In genomic region chr9:60410872-60411635, GRCm38 (mm10) we compare ENCODE assay signal across 20 mouse cellular contexts.
A peak's percentile ranks its signal among the peaks of the same experiment; 100 is the strongest.
DNase-seq lines count a peak whose midpoint lies in the region; ATAC-seq and TF ChIP-seq lines count a peak whose summit lies in the region.
"Had no signal": no experiment of that assay in that cellular context is flagged by ENCODE, and none has a peak within 500 bp of the region (broad histone marks: within the 10 kb centered on the region; RNA-seq: fewer than 3 reads in every experiment).

No protein-coding gene starts in this region.

- WGBS in limb, embryonic 14.5 days = 54% methylated on average over 17 of the region's 17 CpGs
- 77% methylated on average over 17 of the region's 17 CpGs for WGBS in limb, embryonic 10.5 days
- WGBS in embryonic facial prominence, embryonic 10.5 days = 70% methylated on average over 17 of the region's 17 CpGs

- no peak overlapping the region for H3K9ac ChIP-seq in limb, embryonic 14.5 days (ENCODE audit: low read depth, low read length, severe bottlenecking)
- H3K9ac ChIP-seq: hindbrain, embryonic 12.5 days; intestine, embryonic 15.5 days; neural tube, embryonic 13.5 days had no signal

- H3K4me1 ChIP-seq in limb, embryonic 14.5 days (ENCODE audit: control insufficient read depth, insufficient read depth, low read length) = peaks cover 9% of the 10 kb centered on the region; the same call in 1 of the 2 replicates
- peaks cover 57% of the 10 kb centered on the region for H3K4me1 ChIP-seq in limb, embryonic 10.5 days
- H3K4me1 ChIP-seq in embryonic facial prominence, embryonic 10.5 days = peaks cover 66% of the 10 kb centered on the region

- no peaks in the 10 kb centered on the region for H3K27me3 ChIP-seq in limb, embryonic 14.5 days (ENCODE audit: control insufficient read depth, insufficient read depth, low read length)
- no peaks in the 10 kb centered on the region for H3K27me3 ChIP-seq in limb, embryonic 10.5 days (ENCODE audit: low read depth, poor library complexity, severe bottlenecking)
- H3K27me3 ChIP-seq in embryonic facial prominence, embryonic 10.5 days (replicated peaks; ENCODE audit: low read depth, poor library complexity, severe bottlenecking) = no peaks in the 10 kb centered on the region
- H3K27me3 ChIP-seq: hindbrain, embryonic 12.5 days; intestine, embryonic 15.5 days; neural tube, embryonic 13.5 days had no signal

- ATAC-seq in limb, embryonic 14.5 days (ENCODE audit: low FRiP score, low read depth) = no peak
- ATAC-seq: forebrain, embryonic 14.5 days; intestine, embryonic 15.5 days had no signal

- peak; percentile 27 for DNase-seq in limb, embryonic 14.5 days (ENCODE audit: low spot score)
- DNase-seq in limb, embryonic 10.5 days (ENCODE audit: low spot score) = no peak
- DNase-seq in cerebellum, adult 11 months = peak; percentile 3
- DNase-seq in cerebellum, adult 8-10 months = peak; percentile 12
- peak; percentile 20 for DNase-seq in embryonic facial prominence, embryonic 10.5 days (ENCODE audit: low spot score)
- DNase-seq in layer of hippocampus, adult 9-11 months = no peak
- DNase-seq in left cerebral cortex, adult 8-10 months (ENCODE audit: low spot score in 2 of 2) = no peak
- no peak for DNase-seq in gastrocnemius, postnatal 36 days
- DNase-seq: heart, postnatal 10 days; layer of hippocampus, postnatal 36 days; lung, adult 18-20 months; spleen, adult 18-20 months had no signal

- H3K4me2 ChIP-seq in limb, embryonic 14.5 days (replicated peaks; ENCODE audit: low read depth, low read length, severe bottlenecking) = no peak overlapping the region
- H3K4me2 ChIP-seq: hindbrain, embryonic 12.5 days; intestine, embryonic 15.5 days; liver, embryonic 11.5 days; midbrain, embryonic 11.5 days; neural tube, embryonic 13.5 days had no signal

- H3K4me3 ChIP-seq in limb, embryonic 14.5 days (replicated peaks; ENCODE audit: low read length) = no peak overlapping the region
- H3K4me3 ChIP-seq in limb, embryonic 10.5 days = no peak overlapping the region
- H3K4me3 ChIP-seq in embryonic facial prominence, embryonic 10.5 days = no peak overlapping the region
- H3K4me3 ChIP-seq: hindbrain, embryonic 12.5 days; intestine, embryonic 15.5 days; neural tube, embryonic 13.5 days had no signal

- TF ChIP-seq POLR2A in limb, embryonic 14.5 days (IDR thresholded peaks at IDR 0.05; ENCODE audit: borderline replicate concordance, extremely low read depth, insufficient read depth, insufficient read length) = no peak

- no peaks in the 10 kb centered on the region for H3K36me3 ChIP-seq in limb, embryonic 14.5 days (ENCODE audit: control insufficient read depth, insufficient read depth, low read length)
- no peaks in the 10 kb centered on the region for H3K36me3 ChIP-seq in limb, embryonic 10.5 days
- no peaks in the 10 kb centered on the region for H3K36me3 ChIP-seq in embryonic facial prominence, embryonic 10.5 days (replicated peaks)
- H3K36me3 ChIP-seq: hindbrain, embryonic 12.5 days; intestine, embryonic 15.5 days; neural tube, embryonic 13.5 days had no signal

- intact Hi-C loops in gastrocnemius, postnatal 36 days (cut with DNase I) = no loop called here

- no peaks in the 10 kb centered on the region for H3K9me3 ChIP-seq in limb, embryonic 14.5 days (ENCODE audit: control insufficient read depth, low read length)
- no peaks in the 10 kb centered on the region for H3K9me3 ChIP-seq in limb, embryonic 10.5 days (replicated peaks)
- H3K9me3 ChIP-seq in embryonic facial prominence, embryonic 10.5 days = no peaks in the 10 kb centered on the region
- H3K9me3 ChIP-seq: hindbrain, embryonic 12.5 days; intestine, embryonic 15.5 days; neural tube, embryonic 13.5 days had no signal

- H3K27ac ChIP-seq in limb, embryonic 14.5 days (replicated peaks; ENCODE audit: low read depth, low read length) = no peak overlapping the region
- H3K27ac ChIP-seq in limb, embryonic 10.5 days = no peak overlapping the region
- H3K27ac ChIP-seq in embryonic facial prominence, embryonic 10.5 days (replicated peaks) = no peak overlapping the region
- H3K27ac ChIP-seq: hindbrain, embryonic 12.5 days; intestine, embryonic 15.5 days; kidney, postnatal 0 days; macrophage; neural tube, embryonic 13.5 days had no signal

Comparison
In these comparisons a context has a peak if more than half of its experiments do, and no peak if none do; other contexts are left out.
1. DNase-seq: peak in limb, embryonic 14.5 days (single experiment), cerebellum, adult 11 months (single experiment), cerebellum, adult 8-10 months (single experiment) and embryonic facial prominence, embryonic 10.5 days (single experiment); none in limb, embryonic 10.5 days (single experiment), layer of hippocampus, adult 9-11 months (single experiment), left cerebral cortex, adult 8-10 months (0 of 2) and gastrocnemius, postnatal 36 days (0 of 2).